Mouse (Mus musculus) liver, postnatal 0 days (tissue): ENCODE data around the gene Dlg2.

Experiments
- CTCF ChIP-seq: sonication (generic); IDR thresholded peaks from 2 replicates; pipeline ENCODE4 v1.5.1; 2016; ENCODE audit warnings: antibody characterized with exemption, low read depth
- EP300 ChIP-seq: IDR thresholded peaks from 2 replicates; pipeline ENCODE4 v1.6.1; 2016; ENCODE audit warnings: antibody characterized with exemption, low read depth, mild to moderate bottlenecking

GRCm38 (mm10) chr7:91463256-91463655 is 986.8 kb downstream of the Dlg2 start:
- TF ChIP-seq CTCF, result no peak
- TF ChIP-seq EP300, result no peak
